Mouse (Mus musculus): ENCODE measurements around the gene Orc2. TPM values are rescaled to one million over a fixed set of nuclear protein-coding genes. Genes with fewer than 3 reads are reported as not detected.

The Orc2 gene
- polyA plus RNA-seq (2015; fragmentation: Nextera tagmentation; extraction: Ambion mirVana): 17.8 and 20.4 TPM in 2 replicates

GRCm38 (mm10) chr1:58504577-58505254 is at the start of gene Orc2:
TSS of gene Orc2 (minus strand) at chr1:58505109.
- peak; percentile 99 for ATAC-seq (replicated peaks; ENCODE audit: extremely low read depth, insufficient read depth, low FRiP score)
- H3K9ac ChIP-seq (ENCODE audit: low read length): peak within 1 kb of the TSS; percentile 94

GRCm38 (mm10) chr1:58541386-58541785 is 36.5 kb upstream of the Orc2 start:
- no peak overlapping the region for H3K27ac ChIP-seq (ENCODE audit: low read length)

More at GRCm38 (mm10) chr1:58504577-58505254, at the start of gene Orc2:
- peaks cover 29% of the 10 kb centered on the region for H3K9me3 ChIP-seq (replicated peaks; ENCODE audit: control insufficient read depth, low read length)
- H3K27me3 ChIP-seq (ENCODE audit: control insufficient read depth, insufficient read depth, low read length): no peaks in the 10 kb centered on the region
- peaks cover 10% of the 10 kb centered on the region for H3K4me1 ChIP-seq (ENCODE audit: control insufficient read depth, insufficient read depth, low read length)
- peaks cover 23% of the 10 kb centered on the region for H3K36me3 ChIP-seq (ENCODE audit: control insufficient read depth, insufficient read depth)
- peak within 1 kb of the TSS; percentile 97 for H3K4me3 ChIP-seq (ENCODE audit: low read length)
- H3K4me2 ChIP-seq (ENCODE audit: low read depth, low read length): peak within 1 kb of the TSS; percentile 78
- H3K27ac ChIP-seq (ENCODE audit: low read length): peak within 1 kb of the TSS; percentile 83
- under 1% methylated on average over 63 of the region's 64 CpGs for WGBS

DNA sequence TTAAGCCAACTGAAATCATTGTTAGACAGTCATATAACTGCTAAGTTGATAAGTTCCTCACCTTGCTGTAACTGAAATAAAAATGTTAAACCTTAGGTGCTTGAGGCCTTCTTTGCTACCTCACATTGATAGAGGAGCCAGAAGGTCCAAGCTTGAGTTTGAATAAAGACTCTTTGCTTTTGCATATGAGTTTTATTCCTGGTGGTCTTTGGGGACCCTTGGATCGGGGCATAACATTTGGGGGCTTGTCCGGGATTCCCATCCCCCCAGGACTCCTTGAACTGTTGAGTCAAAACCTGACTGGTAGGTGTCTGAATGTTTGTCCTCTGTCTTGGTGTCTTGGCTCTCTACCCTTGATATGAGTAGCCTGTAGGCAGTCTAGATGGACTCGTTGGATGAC is 2.3 kb upstream of the Orc2 start:
- H3K36me3 ChIP-seq (ENCODE audit: control insufficient read depth, insufficient read depth): peaks cover 14% of the 10 kb centered on the region
- H3K4me3 ChIP-seq (ENCODE audit: low read length): no peak overlapping the region
- no peak for ATAC-seq (replicated peaks; ENCODE audit: extremely low read depth, insufficient read depth, low FRiP score)
- peaks cover 10% of the 10 kb centered on the region for H3K4me1 ChIP-seq (ENCODE audit: control insufficient read depth, insufficient read depth, low read length)
- H3K9me3 ChIP-seq (replicated peaks; ENCODE audit: control insufficient read depth, low read length): peaks cover 33% of the 10 kb centered on the region
- H3K27me3 ChIP-seq (ENCODE audit: control insufficient read depth, insufficient read depth, low read length): no peaks in the 10 kb centered on the region
- no peak overlapping the region for H3K27ac ChIP-seq (ENCODE audit: low read length)
- H3K9ac ChIP-seq (ENCODE audit: low read length): no peak overlapping the region
- H3K4me2 ChIP-seq (ENCODE audit: low read depth, low read length): no peak overlapping the region
- 91% methylated on average over 3 of the region's 3 CpGs for WGBS

More at GRCm38 (mm10) chr1:58541386-58541785, 36.5 kb upstream of the Orc2 start:
- ATAC-seq (replicated peaks; ENCODE audit: extremely low read depth, insufficient read depth, low FRiP score): no peak
- Histone ChIP-seq H3K9me3 (replicated peaks; ENCODE audit: control insufficient read depth, low read length) (no peaks in the 10 kb centered on the region), H3K9ac (ENCODE audit: low read length) (no peak overlapping the region), H3K36me3 (ENCODE audit: control insufficient read depth, insufficient read depth) (peaks cover 15% of the 10 kb centered on the region), H3K27me3 (ENCODE audit: control insufficient read depth, insufficient read depth, low read length) (no peaks in the 10 kb centered on the region), H3K4me2 (ENCODE audit: low read depth, low read length) (no peak overlapping the region), H3K4me3 (ENCODE audit: low read length) (no peak overlapping the region), H3K4me1 (ENCODE audit: control insufficient read depth, insufficient read depth, low read length) (no peaks in the 10 kb centered on the region)
- 64% methylated on average over 1 of the region's 1 CpGs for WGBS

GRCm38 (mm10) chr1:58503793-58504370 is 1.0 kb downstream of the Orc2 start:
- Histone ChIP-seq H3K4me2 (ENCODE audit: low read depth, low read length) (peak overlapping the region; percentile 78), H3K27me3 (ENCODE audit: control insufficient read depth, insufficient read depth, low read length) (no peaks in the 10 kb centered on the region), H3K9ac (ENCODE audit: low read length) (peak overlapping the region; percentile 94), H3K4me1 (ENCODE audit: control insufficient read depth, insufficient read depth, low read length) (peaks cover 10% of the 10 kb centered on the region), H3K9me3 (replicated peaks; ENCODE audit: control insufficient read depth, low read length) (peaks cover 26% of the 10 kb centered on the region), H3K27ac (ENCODE audit: low read length) (no peak overlapping the region), H3K36me3 (ENCODE audit: control insufficient read depth, insufficient read depth) (peaks cover 29% of the 10 kb centered on the region), H3K4me3 (ENCODE audit: low read length) (peak overlapping the region; percentile 97)
- WGBS: 21% methylated on average over 9 of the region's 9 CpGs
- ATAC-seq (replicated peaks; ENCODE audit: extremely low read depth, insufficient read depth, low FRiP score): no peak

- Histone ChIP-seq H3K9me3 (replicated peaks; ENCODE audit: control insufficient read depth, low read length) (peaks cover 18% of the 10 kb centered on the region), H3K4me1 (ENCODE audit: control insufficient read depth, insufficient read depth, low read length) (peaks cover 10% of the 10 kb centered on the region), H3K9ac (ENCODE audit: low read length) (no peak overlapping the region), H3K27ac (ENCODE audit: low read length) (no peak overlapping the region), H3K36me3 (ENCODE audit: control insufficient read depth, insufficient read depth) (peaks cover 29% of the 10 kb centered on the region), H3K4me3 (ENCODE audit: low read length) (no peak overlapping the region), H3K4me2 (ENCODE audit: low read depth, low read length) (peak overlapping the region; percentile 78; the same call in 1 of the 2 replicates), H3K27me3 (ENCODE audit: control insufficient read depth, insufficient read depth, low read length) (no peaks in the 10 kb centered on the region)
- no peak for ATAC-seq (replicated peaks; ENCODE audit: extremely low read depth, insufficient read depth, low FRiP score)
Observed at GRCm38 (mm10) chr1:58503134-58503533, 1.8 kb downstream of the Orc2 start.

DNA sequence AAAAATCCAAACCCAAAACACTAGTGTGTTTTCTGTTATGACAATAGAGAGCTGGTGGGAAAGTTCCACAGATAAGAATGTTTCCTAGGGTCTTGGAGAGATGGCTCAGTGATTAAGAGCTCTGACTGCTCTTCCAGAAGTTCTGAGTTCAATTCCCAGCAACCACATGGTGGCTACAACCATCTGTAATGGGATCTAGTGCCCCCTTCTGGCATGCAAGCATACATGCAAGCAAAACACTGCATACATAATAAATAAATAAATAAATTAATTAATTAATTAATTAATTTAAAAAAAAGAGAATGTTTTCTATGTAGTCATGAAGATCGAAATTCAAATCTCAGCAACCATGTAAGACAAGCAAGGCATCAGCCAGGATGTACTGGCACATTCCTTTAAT is 6.2 kb downstream of the Orc2 start:
- peaks cover 7% of the 10 kb centered on the region for H3K4me1 ChIP-seq (ENCODE audit: control insufficient read depth, insufficient read depth, low read length)
- no peak for ATAC-seq (replicated peaks; ENCODE audit: extremely low read depth, insufficient read depth, low FRiP score)

GRCm38 (mm10) chr1:58497678-58498077 is 7.2 kb downstream of the Orc2 start:
- no peak overlapping the region for H3K4me3 ChIP-seq (ENCODE audit: low read length)
- H3K4me1 ChIP-seq (ENCODE audit: control insufficient read depth, insufficient read depth, low read length): no peaks in the 10 kb centered on the region
- H3K4me2 ChIP-seq (ENCODE audit: low read depth, low read length): no peak overlapping the region
- H3K27ac ChIP-seq (ENCODE audit: low read length): no peak overlapping the region
- H3K27me3 ChIP-seq (ENCODE audit: control insufficient read depth, insufficient read depth, low read length): no peaks in the 10 kb centered on the region
- H3K9ac ChIP-seq (ENCODE audit: low read length): no peak overlapping the region
- 93% methylated on average over 4 of the region's 4 CpGs for WGBS
- no peak for ATAC-seq (replicated peaks; ENCODE audit: extremely low read depth, insufficient read depth, low FRiP score)
- no peaks in the 10 kb centered on the region for H3K9me3 ChIP-seq (replicated peaks; ENCODE audit: control insufficient read depth, low read length)
- peaks cover 31% of the 10 kb centered on the region for H3K36me3 ChIP-seq (ENCODE audit: control insufficient read depth, insufficient read depth)

More for the DNA sequence above, 6.2 kb downstream of the Orc2 start:
- Histone ChIP-seq H3K27me3 (ENCODE audit: control insufficient read depth, insufficient read depth, low read length) (no peaks in the 10 kb centered on the region), H3K4me2 (ENCODE audit: low read depth, low read length) (no peak overlapping the region), H3K9ac (ENCODE audit: low read length) (no peak overlapping the region), H3K4me3 (ENCODE audit: low read length) (no peak overlapping the region), H3K27ac (ENCODE audit: low read length) (no peak overlapping the region), H3K9me3 (replicated peaks; ENCODE audit: control insufficient read depth, low read length) (no peaks in the 10 kb centered on the region), H3K36me3 (ENCODE audit: control insufficient read depth, insufficient read depth) (peaks cover 29% of the 10 kb centered on the region)
- WGBS: 91% methylated on average over 1 of the region's 1 CpGs

DNA sequence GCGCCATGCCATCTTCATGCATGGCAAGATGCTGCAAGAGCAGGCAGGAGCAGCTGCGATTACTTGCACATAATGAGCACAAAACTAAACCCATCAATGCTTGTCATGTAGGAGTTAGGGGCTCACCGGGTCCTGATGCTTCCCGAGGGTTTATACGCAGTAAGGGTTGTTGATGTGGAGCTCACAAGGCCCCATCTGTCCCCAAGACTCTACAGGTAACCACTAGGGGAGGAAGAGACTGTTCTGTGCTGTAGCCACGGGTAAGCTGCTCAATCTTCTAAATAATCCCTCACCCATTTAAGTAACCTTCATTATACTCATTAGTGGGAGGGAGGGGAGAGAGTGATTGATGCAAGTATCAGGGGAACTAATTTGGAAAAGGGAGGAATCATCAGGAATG is 9.3 kb downstream of the Orc2 start:
- ATAC-seq (replicated peaks; ENCODE audit: extremely low read depth, insufficient read depth, low FRiP score): no peak
- H3K27ac ChIP-seq (ENCODE audit: low read length): no peak overlapping the region
- H3K9me3 ChIP-seq (replicated peaks; ENCODE audit: control insufficient read depth, low read length): no peaks in the 10 kb centered on the region
- no peaks in the 10 kb centered on the region for H3K4me1 ChIP-seq (ENCODE audit: control insufficient read depth, insufficient read depth, low read length)
- H3K27me3 ChIP-seq (ENCODE audit: control insufficient read depth, insufficient read depth, low read length): no peaks in the 10 kb centered on the region
- no peak overlapping the region for H3K4me2 ChIP-seq (ENCODE audit: low read depth, low read length)
- WGBS: 93% methylated on average over 6 of the region's 6 CpGs
- no peak overlapping the region for H3K4me3 ChIP-seq (ENCODE audit: low read length)
- no peak overlapping the region for H3K9ac ChIP-seq (ENCODE audit: low read length)
- H3K36me3 ChIP-seq (ENCODE audit: control insufficient read depth, insufficient read depth): peaks cover 51% of the 10 kb centered on the region

- no peaks in the 10 kb centered on the region for H3K4me1 ChIP-seq (ENCODE audit: control insufficient read depth, insufficient read depth, low read length)
- H3K9me3 ChIP-seq (replicated peaks; ENCODE audit: control insufficient read depth, low read length): no peaks in the 10 kb centered on the region
- no peak overlapping the region for H3K4me3 ChIP-seq (ENCODE audit: low read length)
- no peak overlapping the region for H3K4me2 ChIP-seq (ENCODE audit: low read depth, low read length)
- WGBS: 91% methylated on average over 4 of the region's 4 CpGs
- H3K9ac ChIP-seq (ENCODE audit: low read length): no peak overlapping the region
- ATAC-seq (replicated peaks; ENCODE audit: extremely low read depth, insufficient read depth, low FRiP score): no peak
- H3K27ac ChIP-seq (ENCODE audit: low read length): no peak overlapping the region
- no peaks in the 10 kb centered on the region for H3K27me3 ChIP-seq (ENCODE audit: control insufficient read depth, insufficient read depth, low read length)
- H3K36me3 ChIP-seq (ENCODE audit: control insufficient read depth, insufficient read depth): peaks cover 40% of the 10 kb centered on the region
Observed at GRCm38 (mm10) chr1:58482647-58483046, 22.3 kb downstream of the Orc2 start.
